9 mouse cellular contexts compared by ENCODE assay signal in genomic region chr1:34005238-34005725, GRCm38 (mm10).
A peak's percentile ranks its signal among the peaks of the same experiment; 100 is the strongest.
DNase-seq lines count a peak whose midpoint lies in the region; ATAC-seq and TF ChIP-seq lines count a peak whose summit lies in the region.
"Had no signal": no experiment of that assay in that cellular context is flagged by ENCODE, and none has a peak within 500 bp of the region (broad histone marks: within the 10 kb centered on the region; RNA-seq: fewer than 3 reads in every experiment).

No protein-coding gene starts in this region.

- no peak for TF ChIP-seq EP300 in ES-Bruce4 (IDR thresholded peaks at IDR 0.05; ENCODE audit: insufficient read depth, low read depth, low read length)

- H3K27me3 ChIP-seq in ES-Bruce4 (ENCODE audit: control insufficient read depth, insufficient read depth, low read length, poor library complexity, severe bottlenecking) = no peaks in the 10 kb centered on the region
- H3K27me3 ChIP-seq in liver, embryonic 15.5 days = 0 out of 2 replicates have a peak, but pooled peaks cover 6% of the 10 kb centered on the region
- no peaks in the 10 kb centered on the region for H3K27me3 ChIP-seq in thymus, adult 2 months (ENCODE audit: control insufficient read depth, insufficient read depth, low read length)
- H3K27me3 ChIP-seq: CH12.LX had no signal

- peak overlapping the region; percentile 79 for H3K4me3 ChIP-seq in ES-Bruce4 (ENCODE audit: low read depth, low read length)
- no peak overlapping the region; the same call in 1 of the 2 replicates for H3K4me3 ChIP-seq in liver, embryonic 15.5 days (replicated peaks)
- H3K4me3 ChIP-seq in thymus, adult 2 months (ENCODE audit: control insufficient read depth, insufficient read depth, low read length) = no peak overlapping the region

- H3K9ac ChIP-seq in ES-Bruce4 (ENCODE audit: low read depth, poor library complexity, severe bottlenecking) = peak overlapping the region; percentile 64
- no peak overlapping the region for H3K9ac ChIP-seq in liver, embryonic 15.5 days

- WGBS in liver, embryonic 15.5 days (ENCODE audit: insufficient replicate concordance) = 7% methylated on average over 10 of the region's 10 CpGs
- WGBS in thymus, adult 2 months = 3% methylated on average over 10 of the region's 10 CpGs

- peak overlapping the region; percentile 55 for H3K4me2 ChIP-seq in liver, embryonic 15.5 days

- no peaks in the 10 kb centered on the region for H3K9me3 ChIP-seq in ES-Bruce4 (replicated peaks; ENCODE audit: control insufficient read depth, insufficient read depth, low read length, poor library complexity, severe bottlenecking)
- H3K9me3 ChIP-seq in liver, embryonic 15.5 days (replicated peaks) = no peaks in the 10 kb centered on the region

- DNase-seq in gastrocnemius, postnatal 25 days = peak; percentile 8
- no peak for DNase-seq in gastrocnemius, postnatal 14 days
- peak; percentile 74 for DNase-seq in forelimb bud, embryonic 11.5 days (ENCODE audit: low read depth, low spot score)
- no peak for DNase-seq in urinary bladder, postnatal 4 days (ENCODE audit: low spot score in 2 of 2)
- no peak for DNase-seq in urinary bladder, adult 18-20 months (ENCODE audit: low spot score in 2 of 2)
- DNase-seq in thymus, adult 2 months = no peak

- peak overlapping the region; percentile 45; the same call in 1 of the 2 replicates for H3K27ac ChIP-seq in ES-Bruce4 (ENCODE audit: insufficient read depth, low read length)
- H3K27ac ChIP-seq in liver, embryonic 15.5 days (replicated peaks) = no peak overlapping the region
- no peak overlapping the region for H3K27ac ChIP-seq in thymus, adult 2 months (ENCODE audit: control insufficient read depth, insufficient read depth, low read length)

- no peaks in the 10 kb centered on the region for H3K36me3 ChIP-seq in ES-Bruce4 (ENCODE audit: control insufficient read depth, insufficient read depth, low read length, poor library complexity, severe bottlenecking)
- no peaks in the 10 kb centered on the region for H3K36me3 ChIP-seq in liver, embryonic 15.5 days (replicated peaks)
- H3K36me3 ChIP-seq in thymus, adult 2 months (ENCODE audit: control insufficient read depth, insufficient read depth, low read length) = no peaks in the 10 kb centered on the region

- no peak for TF ChIP-seq POLR2A in ES-Bruce4 (IDR thresholded peaks at IDR 0.05; ENCODE audit: insufficient read depth, low read length)
- TF ChIP-seq POLR2A in thymus, adult 2 months (IDR thresholded peaks at IDR 0.05; ENCODE audit: control insufficient read depth, extremely low read depth, insufficient read depth, low read length, poor library complexity) = no peak

- ATAC-seq in liver, embryonic 15.5 days (ENCODE audit: insufficient read depth) = no peak

- TF ChIP-seq CTCF in ES-Bruce4 (IDR thresholded peaks at IDR 0.05; ENCODE audit: low read depth, low read length) = no peak
- TF ChIP-seq CTCF in thymus, adult 2 months (IDR thresholded peaks at IDR 0.05; ENCODE audit: borderline replicate concordance, control insufficient read depth, extremely low read depth, insufficient read depth, low read length, poor library complexity) = no peak

- intact Hi-C loops in gastrocnemius, postnatal 14 days (cut with DNase I; ENCODE audit: low total_unique reads) = loop anchor here (5.0 kb wide), 1 partner anchor 52 kb away; no protein-coding TSS in a partner anchor

- peaks cover 2% of the 10 kb centered on the region for H3K4me1 ChIP-seq in ES-Bruce4 (ENCODE audit: control insufficient read depth, insufficient read depth, low read length)
- H3K4me1 ChIP-seq in liver, embryonic 15.5 days (replicated peaks) = peaks cover 9% of the 10 kb centered on the region; the same call in 1 of the 2 replicates
- peaks cover 13% of the 10 kb centered on the region for H3K4me1 ChIP-seq in thymus, adult 2 months (replicated peaks; ENCODE audit: control insufficient read depth, insufficient read depth, low read length)

Comparison
In these comparisons a context has a peak if more than half of its experiments do, and no peak if none do; other contexts are left out.
1. DNase-seq: peak in gastrocnemius, postnatal 25 days (single experiment) and forelimb bud, embryonic 11.5 days (single experiment); none in gastrocnemius, postnatal 14 days (single experiment), urinary bladder, postnatal 4 days (0 of 2), urinary bladder, adult 18-20 months (0 of 2) and thymus, adult 2 months (single experiment).